Mouse (Mus musculus): ENCODE measurements around the gene Ddx54.

DNA sequence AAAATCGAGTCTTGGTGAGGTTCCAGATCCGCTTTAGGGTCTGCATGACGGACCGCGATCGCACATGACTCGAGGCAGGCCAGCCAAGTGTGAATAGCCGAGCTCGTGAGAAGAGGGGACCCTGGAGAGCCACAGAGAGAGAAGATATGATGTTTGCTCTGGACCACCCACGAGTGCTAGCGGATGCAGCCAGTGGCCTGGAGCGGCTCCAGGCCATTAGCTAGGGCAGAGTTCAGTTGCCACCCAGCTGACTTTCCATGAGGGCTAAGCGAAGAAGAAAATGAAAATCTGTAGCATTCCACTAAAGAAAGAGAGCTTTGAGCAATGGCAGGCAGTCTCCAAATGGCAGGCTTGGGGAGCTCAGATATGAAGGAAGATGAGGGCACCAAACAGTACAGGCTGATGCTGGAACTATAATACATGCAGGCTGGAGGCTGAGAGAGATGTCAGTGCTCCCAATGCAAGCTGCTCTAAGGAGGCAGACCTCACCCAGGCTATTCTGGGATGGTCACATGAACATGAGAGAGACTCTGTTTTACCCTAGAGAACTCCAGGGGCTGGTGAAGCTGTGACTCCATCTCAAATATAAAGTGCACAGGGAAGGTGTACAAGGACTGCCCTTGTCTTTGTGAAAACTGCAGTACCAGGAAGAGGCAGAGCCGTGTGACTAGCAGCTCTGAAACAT lies 41.3 kb upstream of the Ddx54 start:
- TF ChIP-seq POLR2A (IDR thresholded peaks at IDR 0.05; ENCODE audit: borderline replicate concordance, low read depth, low read length), result no peak
- no peak for TF ChIP-seq CTCF (IDR thresholded peaks at IDR 0.05; ENCODE audit: low read depth, low read length)
